Mouse (Mus musculus) ovary, adult 2 months (tissue): Measurements from ENCODE around the gene Spata7. TPM values are rescaled to one million over a fixed set of nuclear protein-coding genes. Genes with fewer than 3 reads are reported as not detected.

Experiments
- polyA plus RNA-seq: library from polyadenylated mRNA; depleted of rRNA; stranded (reverse); fragments of >200 nt; gene quantifications from 2 replicates; pipeline ENCODE4 v1.2.3, GENCODE M21; 2012; rRNA removed

The Spata7 gene
- 3.5 and 4.7 TPM in 2 replicates for polyA plus RNA-seq

GRCm38 (mm10) chr12:98627392-98628259 is at the start of gene Spata7:
Gene Spata7, plus strand, starts transcription at chr12:98628157.

Other genes with a start within 250 kb of the Spata7 start
- gene Kcnk10, start 49.8 kb upstream of the Spata7 start, polyA plus RNA-seq: not detected in 2 replicates
- gene Ptpn21, start 109.2 kb downstream of the Spata7 start, polyA plus RNA-seq: 22.0 and 43.0 TPM in 2 replicates
- gene Zc3h14, start 118.8 kb downstream of the Spata7 start, polyA plus RNA-seq: 38.9 and 43.1 TPM in 2 replicates